Mouse (Mus musculus) layer of hippocampus, postnatal 25 days (tissue): ENCODE measurements around the gene Prrx1. TPM values are rescaled to one million over a fixed set of nuclear protein-coding genes. Genes with fewer than 3 reads are reported as not detected.
A peak's percentile ranks its signal among the peaks of the same experiment; 100 is the strongest.

Experiments used
- DNase-seq, 2 experiments: peaks; one replicate each; pipeline ENCODE4 v3.0.0; 2022; ENCODE audit warnings: mixed read lengths in 2 of 2, low spot score in 1 of 2; ENCODE audit errors: extremely low spot score in 1 of 2
- total RNA-seq, 2 experiments: library from RNA; stranded (reverse); gene quantifications; 2 replicates each; pipeline ENCODE4 v1.2.3; 2021

Prrx1 gene
- total RNA-seq, 2 experiments from 2014 or later: 5.3 to 6.6 TPM

GRCm38 (mm10) chr1:163311861-163312811 lies 1.4 kb downstream of the Prrx1 start:
- DNase-seq: peak in 1 of 2 experiments; percentile 21

- no peak for DNase-seq
Measured at GRCm38 (mm10) chr1:163311006-163311836, 2.3 kb downstream of the Prrx1 start.

- no peak for DNase-seq
Measured at GRCm38 (mm10) chr1:163310023-163310754, 3.3 kb downstream of the Prrx1 start.

- DNase-seq: no peak
Measured at GRCm38 (mm10) chr1:163309466-163309865, 4.0 kb downstream of the Prrx1 start.

- no peak for DNase-seq
Measured at GRCm38 (mm10) chr1:163308631-163309030, 4.9 kb downstream of the Prrx1 start.

- no peak for DNase-seq
Measured at GRCm38 (mm10) chr1:163307706-163308105, 5.8 kb downstream of the Prrx1 start.

- no peak for DNase-seq
Measured at GRCm38 (mm10) chr1:163305956-163306355, 7.6 kb downstream of the Prrx1 start.

GRCm38 (mm10) chr1:163304837-163305236 lies 8.7 kb downstream of the Prrx1 start:
- DNase-seq: no peak

GRCm38 (mm10) chr1:163302292-163302691 lies 11.2 kb downstream of the Prrx1 start:
- no peak for DNase-seq

GRCm38 (mm10) chr1:163293152-163293551 lies 20.4 kb downstream of the Prrx1 start:
- DNase-seq: no peak

GRCm38 (mm10) chr1:163291925-163292324 lies 21.6 kb downstream of the Prrx1 start:
- DNase-seq: no peak

GRCm38 (mm10) chr1:163289131-163289530 lies 24.4 kb downstream of the Prrx1 start:
- DNase-seq: no peak

- DNase-seq: no peak
Measured at GRCm38 (mm10) chr1:163285539-163285938, 28.0 kb downstream of the Prrx1 start.

GRCm38 (mm10) chr1:163285136-163285535 lies 28.4 kb downstream of the Prrx1 start:
- no peak for DNase-seq

GRCm38 (mm10) chr1:163283980-163284635 lies 29.4 kb downstream of the Prrx1 start:
- no peak for DNase-seq

- no peak for DNase-seq
Measured at GRCm38 (mm10) chr1:163281450-163282198, 31.9 kb downstream of the Prrx1 start.

GRCm38 (mm10) chr1:163280842-163281122 lies 32.7 kb downstream of the Prrx1 start:
- DNase-seq: no peak

- DNase-seq: no peak
Measured at GRCm38 (mm10) chr1:163280097-163280841, 33.2 kb downstream of the Prrx1 start.

GRCm38 (mm10) chr1:163277069-163277468 lies 36.4 kb downstream of the Prrx1 start:
- DNase-seq: no peak
